Mouse (Mus musculus) hindbrain, embryonic 13.5 days (tissue): ENCODE data around the gene Cpt1b. TPM values are rescaled to one million over a fixed set of nuclear protein-coding genes. Genes with fewer than 3 reads are reported as not detected.

Source experiments
- ATAC-seq: fragments of 200-750 bp; cut with Nextera tagmentation; 2 replicates; pipeline ENCODE4 v1.8.0; 2017; ENCODE audit warnings: moderate TSS enrichment; ENCODE audit not compliant: low FRiP score
- H3K27ac ChIP-seq: fragments of 300-500 bp; sonication (generic); 2 replicates; pipeline ENCODE4 v1.5.1; 2015; ENCODE audit warnings: inconsistent platforms, mild to moderate bottlenecking, moderate library complexity
- H3K27me3 ChIP-seq: fragments of 300-500 bp; sonication (generic); 2 replicates; pipeline ENCODE4 v1.6.1; 2015; ENCODE audit warnings: mild to moderate bottlenecking, inconsistent platforms
- H3K36me3 ChIP-seq: fragments of 300-500 bp; sonication (generic); 2 replicates; pipeline ENCODE4 v1.6.1; 2015; ENCODE audit warnings: mild to moderate bottlenecking, inconsistent platforms
- H3K4me1 ChIP-seq: fragments of 300-500 bp; sonication (generic); replicated peaks from 2 replicates; pipeline ENCODE4 v1.6.1; 2015; ENCODE audit warnings: inconsistent platforms
- H3K4me2 ChIP-seq: fragments of 300-500 bp; sonication (generic); 2 replicates; pipeline ENCODE4 v1.6.1; 2015; ENCODE audit warnings: inconsistent platforms, mild to moderate bottlenecking, moderate library complexity
- H3K4me3 ChIP-seq: fragments of 300-500 bp; sonication (generic); 2 replicates; pipeline ENCODE4 v1.5.1; 2015; ENCODE audit warnings: mild to moderate bottlenecking, inconsistent platforms
- H3K9ac ChIP-seq: fragments of 300-500 bp; sonication (generic); 2 replicates; pipeline ENCODE4 v1.6.1; 2015; ENCODE audit warnings: mild to moderate bottlenecking, inconsistent platforms
- H3K9me3 ChIP-seq: fragments of 300-500 bp; sonication (generic); 2 replicates; pipeline ENCODE4 v1.6.1; 2016; ENCODE audit warnings: inconsistent platforms
- WGBS: fragments of 180-500 bp; shearing (Covaris S2); methylation state at CpG from one replicate; pipeline ENCODE4 v1.1.7; 2015; 5-methylcytosine and 5-hydroxymethylcytosine counted together
- polyA plus RNA-seq: library from polyadenylated mRNA; unstranded; fragments of >200 nt; fragmentation: Nextera tagmentation; extraction: Ambion mirVana; gene quantifications from 2 replicates; pipeline ENCODE4 v1.2.1, GENCODE M21; 2015

The Cpt1b gene
- 0.99 and 1.3 TPM in 2 replicates for polyA plus RNA-seq

- no peak for ATAC-seq
- H3K4me3 ChIP-seq, result no peak within 1 kb of the TSS
- H3K27me3 ChIP-seq, result no peaks in the 10 kb centered on the region
- no peak within 1 kb of the TSS for H3K4me2 ChIP-seq
- H3K36me3 ChIP-seq, result peaks cover 58% of the 10 kb centered on the region
- peaks cover 18% of the 10 kb centered on the region for H3K4me1 ChIP-seq
- 35% methylated on average over 6 of the region's 6 CpGs for WGBS
- no peak within 1 kb of the TSS for H3K9ac ChIP-seq
- no peaks in the 10 kb centered on the region for H3K9me3 ChIP-seq
- no peak within 1 kb of the TSS for H3K27ac ChIP-seq
These were observed at the start of gene Cpt1b for GRCm38 (mm10) chr15:89425711-89426121. TSS of gene Cpt1b (minus strand) at chr15:89425863.

- peak overlapping the region; percentile 78 for H3K9ac ChIP-seq
- peaks cover 29% of the 10 kb centered on the region for H3K4me1 ChIP-seq
- ATAC-seq, result no peak; the same call in 1 of the 2 replicates
- H3K36me3 ChIP-seq, result no peaks in the 10 kb centered on the region
- peak overlapping the region; percentile 91 for H3K4me2 ChIP-seq
- H3K27me3 ChIP-seq, result 0 out of 2 replicates have a peak, but pooled peaks cover 3% of the 10 kb centered on the region
- no peak overlapping the region for H3K27ac ChIP-seq
- peak overlapping the region; percentile 61 for H3K4me3 ChIP-seq
- WGBS, result 79% methylated on average over 7 of the region's 7 CpGs
- no peaks in the 10 kb centered on the region for H3K9me3 ChIP-seq
These were observed 49.6 kb upstream of the Cpt1b start for GRCm38 (mm10) chr15:89475293-89475600.

GRCm38 (mm10) chr15:89474596-89475292 lies 49.1 kb upstream of the Cpt1b start:
- ATAC-seq, result 0 out of 2 replicates have a peak, but pooled peaks have one; percentile 14
- H3K36me3 ChIP-seq, result no peaks in the 10 kb centered on the region
- WGBS, result 90% methylated on average over 19 of the region's 19 CpGs
- H3K9ac ChIP-seq, result no peak overlapping the region; the same call in 1 of the 2 replicates
- H3K4me1 ChIP-seq, result peaks cover 29% of the 10 kb centered on the region
- H3K4me3 ChIP-seq, result peak overlapping the region; percentile 61; the same call in 1 of the 2 replicates
- H3K27me3 ChIP-seq, result 0 out of 2 replicates have a peak, but pooled peaks cover 3% of the 10 kb centered on the region
- H3K9me3 ChIP-seq, result no peaks in the 10 kb centered on the region
- H3K27ac ChIP-seq, result no peak overlapping the region
- H3K4me2 ChIP-seq, result peak overlapping the region; percentile 91

GRCm38 (mm10) chr15:89473921-89474320 lies 48.3 kb upstream of the Cpt1b start:
- H3K9me3 ChIP-seq, result no peaks in the 10 kb centered on the region
- no peak overlapping the region for H3K27ac ChIP-seq
- H3K36me3 ChIP-seq, result no peaks in the 10 kb centered on the region
- 0 out of 2 replicates have a peak, but pooled peaks cover 3% of the 10 kb centered on the region for H3K27me3 ChIP-seq
- 97% methylated on average over 8 of the region's 8 CpGs for WGBS
- H3K4me1 ChIP-seq, result peaks cover 29% of the 10 kb centered on the region
- no peak overlapping the region for H3K4me3 ChIP-seq
- no peak overlapping the region for H3K9ac ChIP-seq
- no peak for ATAC-seq
- no peak overlapping the region for H3K4me2 ChIP-seq

GRCm38 (mm10) chr15:89473370-89473769 lies 47.7 kb upstream of the Cpt1b start:
- H3K27me3 ChIP-seq, result 0 out of 2 replicates have a peak, but pooled peaks cover 3% of the 10 kb centered on the region
- H3K4me3 ChIP-seq, result no peak overlapping the region
- no peak overlapping the region for H3K9ac ChIP-seq
- H3K27ac ChIP-seq, result no peak overlapping the region
- H3K9me3 ChIP-seq, result no peaks in the 10 kb centered on the region
- no peaks in the 10 kb centered on the region for H3K36me3 ChIP-seq
- H3K4me1 ChIP-seq, result peaks cover 29% of the 10 kb centered on the region
- 88% methylated on average over 9 of the region's 9 CpGs for WGBS
- ATAC-seq, result no peak
- H3K4me2 ChIP-seq, result no peak overlapping the region

- no peak overlapping the region for H3K4me2 ChIP-seq
- ATAC-seq, result no peak
- H3K4me1 ChIP-seq, result peaks cover 15% of the 10 kb centered on the region
- no peak overlapping the region for H3K27ac ChIP-seq
- no peaks in the 10 kb centered on the region for H3K36me3 ChIP-seq
- H3K9ac ChIP-seq, result no peak overlapping the region
- no peaks in the 10 kb centered on the region for H3K27me3 ChIP-seq
- H3K9me3 ChIP-seq, result no peaks in the 10 kb centered on the region
- 90% methylated on average over 4 of the region's 4 CpGs for WGBS
- no peak overlapping the region for H3K4me3 ChIP-seq
These were observed 45.8 kb upstream of the Cpt1b start for GRCm38 (mm10) chr15:89471476-89471875.

GRCm38 (mm10) chr15:89468577-89468976 lies 42.9 kb upstream of the Cpt1b start:
- ATAC-seq, result no peak
- 29% methylated on average over 2 of the region's 2 CpGs for WGBS
- H3K27me3 ChIP-seq, result no peaks in the 10 kb centered on the region

GRCm38 (mm10) chr15:89465052-89465451 lies 39.4 kb upstream of the Cpt1b start:
- Histone ChIP-seq H3K4me3 (no peak overlapping the region), H3K4me2 (no peak overlapping the region), H3K27ac (peak overlapping the region; percentile 55; the same call in 1 of the 2 replicates), H3K9me3 (no peaks in the 10 kb centered on the region), H3K27me3 (no peaks in the 10 kb centered on the region), H3K36me3 (peaks cover 44% of the 10 kb centered on the region), H3K9ac (no peak overlapping the region), H3K4me1 (peaks cover 13% of the 10 kb centered on the region)
- WGBS, result 0% methylated on average over 1 of the region's 1 CpGs
- ATAC-seq, result peak; percentile 47; the same call in 1 of the 2 replicates

More at GRCm38 (mm10) chr15:89468577-89468976, 42.9 kb upstream of the Cpt1b start:
- Histone ChIP-seq H3K4me2 (no peak overlapping the region), H3K4me1 (peaks cover 13% of the 10 kb centered on the region), H3K9ac (no peak overlapping the region), H3K4me3 (no peak overlapping the region), H3K36me3 (peaks cover 9% of the 10 kb centered on the region), H3K9me3 (no peaks in the 10 kb centered on the region), H3K27ac (no peak overlapping the region)

- H3K9me3 ChIP-seq, result no peaks in the 10 kb centered on the region
- no peak overlapping the region for H3K27ac ChIP-seq
- H3K27me3 ChIP-seq, result no peaks in the 10 kb centered on the region
- H3K4me1 ChIP-seq, result peaks cover 13% of the 10 kb centered on the region
- no peak for ATAC-seq
- H3K4me3 ChIP-seq, result no peak overlapping the region
- peaks cover 58% of the 10 kb centered on the region for H3K36me3 ChIP-seq
- H3K4me2 ChIP-seq, result no peak overlapping the region
- WGBS, result 75% methylated on average over 5 of the region's 5 CpGs
- no peak overlapping the region for H3K9ac ChIP-seq
These were observed 37.9 kb upstream of the Cpt1b start for GRCm38 (mm10) chr15:89463334-89464235.

- Histone ChIP-seq H3K27ac (no peak overlapping the region), H3K4me1 (peaks cover 20% of the 10 kb centered on the region), H3K27me3 (no peaks in the 10 kb centered on the region), H3K4me3 (no peak overlapping the region), H3K4me2 (no peak overlapping the region), H3K9me3 (no peaks in the 10 kb centered on the region), H3K36me3 (peaks cover 72% of the 10 kb centered on the region), H3K9ac (no peak overlapping the region)
- WGBS, result 86% methylated on average over 7 of the region's 7 CpGs
- no peak for ATAC-seq
These were observed 36.5 kb upstream of the Cpt1b start for GRCm38 (mm10) chr15:89462176-89462575.

GRCm38 (mm10) chr15:89461321-89461720 lies 35.7 kb upstream of the Cpt1b start:
- H3K27me3 ChIP-seq, result no peaks in the 10 kb centered on the region
- H3K36me3 ChIP-seq, result peaks cover 81% of the 10 kb centered on the region

GRCm38 (mm10) chr15:89460298-89460697 lies 34.6 kb upstream of the Cpt1b start:
- Histone ChIP-seq H3K9me3 (no peaks in the 10 kb centered on the region), H3K4me2 (no peak overlapping the region), H3K9ac (no peak overlapping the region), H3K4me3 (no peak overlapping the region), H3K27ac (no peak overlapping the region), H3K36me3 (peaks cover 82% of the 10 kb centered on the region), H3K27me3 (no peaks in the 10 kb centered on the region), H3K4me1 (peaks cover 37% of the 10 kb centered on the region)
- ATAC-seq, result no peak
- WGBS, result 77% methylated on average over 10 of the region's 10 CpGs

More at GRCm38 (mm10) chr15:89461321-89461720, 35.7 kb upstream of the Cpt1b start:
- H3K9ac ChIP-seq, result no peak overlapping the region
- H3K27ac ChIP-seq, result no peak overlapping the region
- ATAC-seq, result no peak
- WGBS, result 88% methylated on average over 15 of the region's 15 CpGs
- no peak overlapping the region for H3K4me2 ChIP-seq
- H3K9me3 ChIP-seq, result no peaks in the 10 kb centered on the region
- H3K4me1 ChIP-seq, result peaks cover 29% of the 10 kb centered on the region
- H3K4me3 ChIP-seq, result no peak overlapping the region
